Mouse (Mus musculus): ENCODE results near the gene Aifm2.

DNA sequence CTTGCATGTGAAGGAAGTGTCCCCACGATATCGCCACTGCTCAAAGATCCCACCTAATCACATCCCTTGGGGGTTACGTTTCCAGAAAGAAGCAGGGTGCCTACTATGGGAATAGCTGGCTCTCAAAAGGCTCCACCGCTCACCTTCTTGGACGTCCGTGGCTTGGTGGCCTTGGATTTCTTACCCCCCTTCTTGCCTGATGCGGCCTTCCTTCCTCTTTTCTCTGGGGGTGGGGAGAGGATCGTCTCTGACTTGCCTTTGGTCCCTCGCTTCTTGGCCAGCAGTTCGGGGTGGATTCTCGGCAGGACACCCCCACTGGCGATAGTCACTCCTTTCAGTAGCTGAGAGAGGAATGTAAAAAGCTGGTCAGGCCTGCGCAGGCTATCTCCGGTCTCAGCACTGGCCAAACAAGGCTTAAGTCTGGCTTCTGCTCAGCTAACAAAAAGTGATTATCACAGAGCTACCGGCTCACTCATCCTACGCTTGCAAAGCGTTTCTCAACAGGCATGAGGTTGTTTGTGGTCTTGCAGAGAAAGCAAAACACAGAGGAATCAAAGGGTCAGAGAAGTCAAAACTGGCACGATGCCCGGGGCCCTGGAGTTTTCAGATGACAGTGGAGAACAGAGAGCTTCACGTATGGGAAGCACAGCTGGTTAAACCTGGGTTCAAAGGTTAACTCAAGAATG is 36.6 kb downstream of the Aifm2 start:
- TF ChIP-seq CTCF (IDR thresholded peaks at IDR 0.05) (no peak), POLR2A (IDR thresholded peaks at IDR 0.05; ENCODE audit: insufficient read depth, low read depth, low read length) (no peak)
